Mouse (Mus musculus): ENCODE results near the gene Actg2.

GRCm38 (mm10) chr6:83536028-83536794, at the start of gene Actg2:
- TF ChIP-seq CTCF (IDR thresholded peaks at IDR 0.05; ENCODE audit: extremely low read depth, insufficient read depth, insufficient read length, insufficient replicate concordance) (no peak), POLR2A (IDR thresholded peaks at IDR 0.05; ENCODE audit: low read depth, low read length) (no peak)
